Mouse (Mus musculus): ENCODE data around the gene Sgk2. TPM values are rescaled to one million over a fixed set of nuclear protein-coding genes. Genes with fewer than 3 reads are reported as not detected.

The Sgk2 gene
- polyA plus RNA-seq (2014; fragmentation: Illumina TruSeq; extraction: RNeasy Lipid Tissue Mini Kit (QIAGEN cat#74804); ENCODE audit: low read depth, low replicate concordance): 0.57 TPM

GRCm38 (mm10) chr2:162987218-162987617, at the start of gene Sgk2:
Sgk2 (plus strand) TSS chr2:162987330.

GRCm38 (mm10) chr2:162943148-162943846, 43.8 kb upstream of the Sgk2 start, which contains the start of gene L3mbtl1:
L3mbtl1 (plus strand) TSS chr2:162943472.

GRCm38 (mm10) chr2:163016916-163017743, 30.0 kb downstream of the Sgk2 start, which contains the start of gene Ift52:
Ift52 (plus strand) TSS chr2:163017354.

GRCm38 (mm10) chr2:163054335-163054840, 67.3 kb downstream of the Sgk2 start, which contains the start of gene Mybl2:
Mybl2 (plus strand) TSS chr2:163054687.

Other genes with a start within 250 kb of the Sgk2 start
- 100.0 TPM for gene Srsf6, start 55.8 kb upstream of the Sgk2 start, polyA plus RNA-seq (2014; fragmentation: Illumina TruSeq; extraction: RNeasy Lipid Tissue Mini Kit (QIAGEN cat#74804); ENCODE audit: low read depth, low replicate concordance)
- 0.53 TPM for gene L3mbtl1, start 43.9 kb upstream of the Sgk2 start, polyA plus RNA-seq (2014; fragmentation: Illumina TruSeq; extraction: RNeasy Lipid Tissue Mini Kit (QIAGEN cat#74804); ENCODE audit: low read depth, low replicate concordance)
- 121 TPM for gene Ift52, start 30.0 kb downstream of the Sgk2 start, polyA plus RNA-seq (2014; fragmentation: Illumina TruSeq; extraction: RNeasy Lipid Tissue Mini Kit (QIAGEN cat#74804); ENCODE audit: low read depth, low replicate concordance)
- gene Mybl2, start 67.4 kb downstream of the Sgk2 start, polyA plus RNA-seq (2014; fragmentation: Illumina TruSeq; extraction: RNeasy Lipid Tissue Mini Kit (QIAGEN cat#74804); ENCODE audit: low read depth, low replicate concordance): 1.1 TPM
- gene Gtsf1l, start 100.5 kb downstream of the Sgk2 start, polyA plus RNA-seq (2014; fragmentation: Illumina TruSeq; extraction: RNeasy Lipid Tissue Mini Kit (QIAGEN cat#74804); ENCODE audit: low read depth, low replicate concordance): 251 TPM
- gene Tox2, start 215.8 kb downstream of the Sgk2 start, polyA plus RNA-seq (2014; fragmentation: Illumina TruSeq; extraction: RNeasy Lipid Tissue Mini Kit (QIAGEN cat#74804); ENCODE audit: low read depth, low replicate concordance): 4.4 TPM